Mouse (Mus musculus): ENCODE measurements at regions not wholly inside any gene's neighbourhood (a gene's known extent, or its start where the extent isn't known, plus 50 kb on each side); places are given as distances from the start of the nearest gene placed in this dataset.

DNA sequence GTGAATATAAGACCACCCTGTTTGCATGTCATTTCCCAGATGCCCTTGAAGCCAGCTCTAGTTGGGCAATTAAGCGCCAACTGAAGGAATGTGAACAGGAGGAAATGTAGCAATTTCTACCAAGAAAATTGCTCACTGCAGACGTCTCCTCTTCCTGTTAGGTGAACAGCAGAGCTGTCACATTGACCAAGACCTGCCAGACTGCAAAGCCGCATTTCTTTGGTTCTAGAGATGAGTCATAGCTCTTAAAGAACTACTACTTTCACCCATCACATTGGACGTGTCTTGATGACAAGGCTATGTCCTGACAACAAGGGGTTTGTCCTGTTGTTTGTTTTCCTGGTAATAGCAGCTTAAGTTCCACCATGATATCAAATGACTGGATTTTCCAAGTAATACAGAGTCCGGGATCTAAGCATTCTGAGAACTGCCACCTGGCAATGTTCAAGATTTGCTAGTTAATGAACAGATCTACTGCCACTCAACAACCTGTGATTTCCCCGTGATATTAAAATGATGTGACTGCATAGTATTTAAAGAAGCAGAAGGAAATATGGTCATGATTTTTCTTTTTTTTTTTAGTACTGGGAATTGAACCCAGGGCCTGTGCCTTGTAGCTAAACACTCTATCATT is 68.2 kb upstream of the Fndc3a start:
- no peak overlapping the region for H3K4me2 ChIP-seq
- H3K27me3 ChIP-seq = no peaks in the 10 kb centered on the region
- no peak overlapping the region for H3K9ac ChIP-seq
- H3K4me1 ChIP-seq = no peaks in the 10 kb centered on the region; the same call in 1 of the 2 replicates
- no peak for ATAC-seq (ENCODE audit: insufficient number of reproducible peaks, insufficient read depth, low FRiP score, low TSS enrichment, low read depth)
- WGBS = 59% methylated on average over 6 of the region's 6 CpGs
- no peaks in the 10 kb centered on the region for H3K36me3 ChIP-seq
- no peaks in the 10 kb centered on the region for H3K9me3 ChIP-seq
- no peak overlapping the region for H3K27ac ChIP-seq
- H3K4me3 ChIP-seq = no peak overlapping the region

DNA sequence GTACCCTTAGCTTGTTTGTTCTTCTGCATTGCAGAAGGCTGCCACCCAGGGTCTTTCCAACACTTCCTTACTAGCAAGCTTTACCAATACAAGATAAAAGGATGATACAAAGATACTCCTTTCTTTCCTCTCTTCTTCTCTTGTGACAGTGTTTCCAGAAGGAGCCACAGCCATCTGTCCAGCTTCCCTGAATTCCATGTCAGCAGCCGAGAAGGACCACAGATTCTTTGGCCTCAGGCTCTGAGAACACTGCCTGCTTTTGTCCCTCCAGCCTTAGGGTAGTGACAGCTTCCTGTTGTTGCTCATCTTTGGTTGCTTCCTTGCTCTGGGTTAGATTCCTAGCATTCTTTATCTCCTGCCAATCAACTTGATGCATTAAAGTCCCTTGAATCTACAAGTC is 60.4 kb upstream of the Fndc3a start:
- WGBS = 4% methylated on average over 1 of the region's 1 CpGs
- no peaks in the 10 kb centered on the region for H3K9me3 ChIP-seq
- no peaks in the 10 kb centered on the region for H3K27me3 ChIP-seq
- H3K4me1 ChIP-seq = 0 out of 2 replicates have a peak, but pooled peaks cover 7% of the 10 kb centered on the region
- no peak overlapping the region for H3K4me2 ChIP-seq
- no peak overlapping the region for H3K27ac ChIP-seq
- no peak for ATAC-seq (ENCODE audit: insufficient number of reproducible peaks, insufficient read depth, low FRiP score, low TSS enrichment, low read depth)
- no peaks in the 10 kb centered on the region for H3K36me3 ChIP-seq
- no peak overlapping the region for H3K9ac ChIP-seq
- no peak overlapping the region for H3K4me3 ChIP-seq

DNA sequence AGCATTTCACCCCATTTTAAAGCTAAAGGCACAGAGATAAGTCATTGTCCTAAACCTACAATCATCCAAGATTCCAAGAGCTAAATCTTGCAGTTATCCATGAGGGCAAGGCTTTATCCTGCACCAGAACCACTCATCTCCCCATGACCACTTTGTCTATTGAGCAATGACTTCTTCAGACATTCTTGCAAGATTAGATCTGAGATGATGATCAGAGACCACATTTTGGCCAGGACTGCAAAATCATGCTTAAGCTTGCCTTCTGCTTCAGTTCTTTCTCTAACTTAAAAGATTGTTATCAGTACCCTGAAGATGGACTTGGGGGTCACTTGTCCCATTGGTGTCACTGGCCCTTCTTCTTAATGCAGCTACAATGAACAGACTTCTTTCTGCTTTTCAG is 50.3 kb upstream of the Fndc3a start:
- no peak for ATAC-seq (ENCODE audit: insufficient number of reproducible peaks, insufficient read depth, low FRiP score, low TSS enrichment, low read depth)
- Histone ChIP-seq H3K4me2 (no peak overlapping the region), H3K9ac (no peak overlapping the region), H3K36me3 (no peaks in the 10 kb centered on the region), H3K4me3 (no peak overlapping the region), H3K27me3 (no peaks in the 10 kb centered on the region), H3K9me3 (no peaks in the 10 kb centered on the region), H3K27ac (no peak overlapping the region), H3K4me1 (no peaks in the 10 kb centered on the region)

All from embryonic facial prominence, embryonic 13.5 days (tissue).